Mouse (Mus musculus) effector memory CD4-positive, alpha-beta T cell, adult 7 months (primary cell): ENCODE measurements around the gene Lpp. TPM values are rescaled to one million over a fixed set of nuclear protein-coding genes. Genes with fewer than 3 reads are reported as not detected.

Experiments used
- polyA plus RNA-seq: library from polyadenylated mRNA; unstranded; fragments of 100-300 nt; shearing (Covaris generic); gene quantifications from one replicate; pipeline ENCODE4 v1.2.1, GENCODE M21; 2017

The Lpp gene
- polyA plus RNA-seq, result 14.0 TPM

DNA sequence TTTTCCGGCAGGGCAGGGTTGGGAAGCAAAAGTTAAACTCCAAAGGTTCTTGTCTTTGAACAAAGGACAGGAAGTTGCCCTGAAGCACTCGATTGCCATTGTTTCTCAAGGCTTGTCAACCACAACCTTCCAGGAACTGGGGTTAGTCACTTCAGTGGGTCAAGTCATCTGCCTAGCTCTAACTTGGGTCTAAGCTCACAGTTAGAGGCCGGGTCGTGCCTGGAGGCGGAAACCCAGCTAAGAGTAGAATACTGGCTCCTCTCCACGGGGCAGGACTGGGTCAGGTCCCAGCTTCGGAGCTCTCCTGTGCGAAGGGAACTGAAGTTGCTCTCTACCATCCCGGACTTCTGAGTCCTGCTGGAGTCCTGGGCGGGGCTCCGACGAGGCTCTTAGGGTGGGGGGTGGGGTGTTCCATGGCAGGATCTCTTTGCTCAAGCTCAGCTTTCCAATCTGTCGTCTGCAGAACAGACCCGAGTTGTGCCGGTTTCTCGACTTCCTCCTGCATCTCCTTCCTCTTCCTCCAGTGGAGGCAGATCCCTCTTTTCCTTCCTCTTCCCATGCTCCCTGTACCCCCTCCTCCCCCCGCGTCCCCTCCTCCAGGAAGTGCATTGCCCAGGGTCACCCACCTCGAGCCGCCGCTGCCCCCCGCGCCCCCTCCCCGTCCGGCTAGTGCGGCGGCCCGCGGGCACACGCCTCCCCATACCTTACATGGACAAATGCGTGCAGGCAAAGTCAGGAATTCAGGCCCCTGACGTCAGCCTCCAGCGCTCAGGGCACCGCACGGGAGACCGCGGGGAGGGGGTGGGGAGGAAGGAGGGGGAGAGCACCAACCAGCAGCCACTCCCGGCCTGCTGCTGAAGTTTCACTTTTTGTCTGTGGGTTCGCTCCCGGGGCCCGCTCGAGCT lies at the start of gene Lpp:
Lpp (plus strand) TSS at position 857 of the 905 bp plus-strand sequence.

